Mouse (Mus musculus) erythroblast, embryonic 14.5 days (primary cell): Measurements from ENCODE around the gene Ncaph. TPM values are rescaled to one million over a fixed set of nuclear protein-coding genes. Genes with fewer than 3 reads are reported as not detected.
"Not testable (repeated sequence)": the region's sequence is repeated elsewhere in the genome, so short reads cannot be mapped to it uniquely, and the experiment has no call there.

Source experiments
- H3K27me3 ChIP-seq: 2 replicates; pipeline ENCODE4 v1.6.1; 2012; ENCODE audit warnings: inconsistent platforms; ENCODE audit not compliant: control insufficient read depth
- H3K36me3 ChIP-seq: 2 replicates; pipeline ENCODE4 v1.6.1; 2012; ENCODE audit warnings: mild to moderate bottlenecking, inconsistent platforms; ENCODE audit not compliant: control insufficient read depth
- H3K4me1 ChIP-seq: 2 replicates; pipeline ENCODE4 v1.6.1; 2012; ENCODE audit warnings: inconsistent platforms; ENCODE audit not compliant: control insufficient read depth
- H3K4me3 ChIP-seq: replicated peaks from 2 replicates; pipeline ENCODE3; 2012; ENCODE audit warnings: moderate library complexity, mild to moderate bottlenecking, inconsistent platforms
- H3K9me3 ChIP-seq: 2 replicates; pipeline ENCODE4 v1.6.1; 2012; ENCODE audit warnings: low read length, inconsistent platforms, mixed read lengths; ENCODE audit not compliant: control insufficient read depth
- GATA1 ChIP-seq: IDR thresholded peaks from 2 replicates; pipeline ENCODE4 v1.6.1; 2012; ENCODE audit warnings: low read length, inconsistent platforms, mixed read lengths
- TAL1 ChIP-seq: IDR thresholded peaks from 3 replicates; pipeline ENCODE4 v1.6.1; 2012; ENCODE audit warnings: low read length, inconsistent platforms, mixed read lengths
- polyA plus RNA-seq: library from polyadenylated mRNA; stranded (reverse); fragments of >175 nt; gene quantifications from 2 replicates; pipeline ENCODE4 v1.2.3, GENCODE M21; 2012

The Ncaph gene
- polyA plus RNA-seq, 1 experiment, result 3.9 TPM

- no peak overlapping the region for H3K4me3 ChIP-seq
- H3K27me3 ChIP-seq, result no peaks in the 10 kb centered on the region
- H3K36me3 ChIP-seq, result peaks cover 56% of the 10 kb centered on the region
- peaks cover 14% of the 10 kb centered on the region for H3K9me3 ChIP-seq
- peaks cover 68% of the 10 kb centered on the region for H3K4me1 ChIP-seq
- TF ChIP-seq GATA1, result no peak
- TF ChIP-seq TAL1, result no peak
These were observed 6.3 kb upstream of the Ncaph start for GRCm38 (mm10) chr2:127140011-127140410.

- TF ChIP-seq TAL1 (no peak), GATA1 (no peak)
- no peaks in the 10 kb centered on the region for H3K27me3 ChIP-seq
- H3K36me3 ChIP-seq, result peaks cover 56% of the 10 kb centered on the region
- H3K4me3 ChIP-seq, result no peak overlapping the region
- H3K4me1 ChIP-seq, result peaks cover 67% of the 10 kb centered on the region
- peaks cover 14% of the 10 kb centered on the region for H3K9me3 ChIP-seq
These were observed 5.9 kb upstream of the Ncaph start for GRCm38 (mm10) chr2:127139605-127140004.

GRCm38 (mm10) chr2:127139094-127139493 is 5.3 kb upstream of the Ncaph start:
- Histone ChIP-seq H3K27me3 (no peaks in the 10 kb centered on the region), H3K36me3 (peaks cover 56% of the 10 kb centered on the region), H3K4me1 (peaks cover 67% of the 10 kb centered on the region), H3K9me3 (peaks cover 14% of the 10 kb centered on the region), H3K4me3 (no peak overlapping the region)
- TF ChIP-seq GATA1 (no peak), TAL1 (no peak)

GRCm38 (mm10) chr2:127138449-127138848 is 4.7 kb upstream of the Ncaph start:
- Histone ChIP-seq H3K36me3 (peaks cover 56% of the 10 kb centered on the region), H3K4me1 (peaks cover 62% of the 10 kb centered on the region), H3K9me3 (peaks cover 14% of the 10 kb centered on the region), H3K4me3 (no peak overlapping the region), H3K27me3 (no peaks in the 10 kb centered on the region)
- TF ChIP-seq GATA1 (no peak), TAL1 (no peak)

- TF ChIP-seq TAL1 (no peak), GATA1 (no peak)
- Histone ChIP-seq H3K4me1 (peaks cover 57% of the 10 kb centered on the region), H3K36me3 (peaks cover 56% of the 10 kb centered on the region), H3K27me3 (no peaks in the 10 kb centered on the region), H3K4me3 (no peak overlapping the region), H3K9me3 (peaks cover 14% of the 10 kb centered on the region)
These were observed 4.2 kb upstream of the Ncaph start for GRCm38 (mm10) chr2:127137838-127138420.

- TF ChIP-seq TAL1 (no peak), GATA1 (no peak)
These were observed 3.2 kb upstream of the Ncaph start for GRCm38 (mm10) chr2:127136979-127137378.

GRCm38 (mm10) chr2:127135255-127135654 is 1.5 kb upstream of the Ncaph start:
- H3K36me3 ChIP-seq, result peaks cover 54% of the 10 kb centered on the region
- H3K4me1 ChIP-seq, result peaks cover 56% of the 10 kb centered on the region
- not testable (repeated sequence) for H3K4me3 ChIP-seq, H3K27me3 ChIP-seq, H3K9me3 ChIP-seq

More at GRCm38 (mm10) chr2:127136979-127137378, 3.2 kb upstream of the Ncaph start:
- Histone ChIP-seq H3K4me1 (peaks cover 57% of the 10 kb centered on the region), H3K27me3 (no peaks in the 10 kb centered on the region), H3K4me3 (no peak overlapping the region), H3K36me3 (peaks cover 55% of the 10 kb centered on the region), H3K9me3 (peaks cover 14% of the 10 kb centered on the region)

- Histone ChIP-seq H3K36me3 (peaks cover 63% of the 10 kb centered on the region), H3K27me3 (no peaks in the 10 kb centered on the region), H3K4me1 (peaks cover 51% of the 10 kb centered on the region), H3K4me3 (peak overlapping the region; percentile 89), H3K9me3 (no peaks in the 10 kb centered on the region)
- TF ChIP-seq GATA1 (no peak), TAL1 (no peak)
These were observed 2.4 kb downstream of the Ncaph start for GRCm38 (mm10) chr2:127131353-127131752.

- TF ChIP-seq TAL1, result no peak
- TF ChIP-seq GATA1, result no peak
- Histone ChIP-seq H3K9me3 (no peaks in the 10 kb centered on the region), H3K36me3 (peaks cover 87% of the 10 kb centered on the region), H3K4me3 (no peak overlapping the region), H3K27me3 (no peaks in the 10 kb centered on the region), H3K4me1 (peaks cover 42% of the 10 kb centered on the region)
These were observed 4.8 kb downstream of the Ncaph start for GRCm38 (mm10) chr2:127128926-127129325.
